Mouse (Mus musculus) MEL (cell line): ENCODE measurements at regions not wholly inside any gene's neighbourhood (a gene's known extent, or its start where the extent isn't known, plus 50 kb on each side); places are given as distances from the start of the nearest gene placed in this dataset.

Experiments used
- CHD2 ChIP-seq: IDR thresholded peaks from 2 replicates; pipeline ENCODE4 v1.6.1; 2011; ENCODE audit warnings: low read length, improper control_type of control experiment
- POLR2A ChIP-seq, 2 experiments: IDR thresholded peaks; 2 replicates each; pipeline ENCODE4 v1.6.1; 2011 to 2012; ENCODE audit warnings: low read length in 2 of 2, mild to moderate bottlenecking in 2 of 2, control low read depth in 1 of 2, improper control_type of control experiment in 1 of 2, low read depth in 1 of 2, moderate library complexity in 1 of 2; ENCODE audit not compliant: control insufficient read depth in 1 of 2, insufficient read depth in 1 of 2, poor library complexity in 1 of 2
- TBP ChIP-seq: IDR thresholded peaks from 2 replicates; pipeline ENCODE4 v1.8.0; 2011; ENCODE audit warnings: low read depth, low read length, improper control_type of control experiment

DNA sequence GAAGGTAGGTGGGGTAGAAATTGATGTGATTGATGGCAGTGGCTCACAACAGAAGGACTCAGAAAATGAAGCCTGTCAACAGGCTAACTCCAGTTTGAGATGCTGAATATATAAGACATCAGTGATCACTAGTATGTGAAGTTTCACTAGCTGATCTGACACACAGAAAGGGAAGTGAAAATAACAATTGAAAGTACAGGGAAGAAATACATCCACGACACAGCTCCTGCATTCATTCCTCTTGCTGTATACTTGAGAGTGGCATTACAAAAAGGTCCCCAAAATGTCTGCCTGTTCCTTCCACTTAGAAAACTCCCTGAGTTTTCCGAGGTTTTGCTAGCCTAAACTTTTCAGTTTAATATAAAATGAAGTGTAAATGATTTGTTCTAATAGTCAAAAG is 116.2 kb upstream of the Dmac1 start:
- TF ChIP-seq TBP (no peak), CHD2 (no peak), POLR2A (IDR thresholded peaks at IDR 0.05; ENCODE audit: control insufficient read depth in 1 of 2, insufficient read depth in 1 of 2, low read depth in 1 of 2, low read length in 2 of 2, poor library complexity in 1 of 2) (no peak)
